Mouse (Mus musculus) CH12.LX (cell line): ENCODE measurements at regions not wholly inside any gene's neighbourhood (a gene's known extent, or its start where the extent isn't known, plus 50 kb on each side); places are given as distances from the start of the nearest gene placed in this dataset.

Source experiments
- DNase-seq: peaks from one replicate; pipeline ENCODE4 v3.0.0-alpha.2; 2013; ENCODE audit errors: extremely low read depth
- H3K27ac ChIP-seq: 2 replicates; pipeline ENCODE4 v1.5.1; 2012; ENCODE audit warnings: low read depth, mild to moderate bottlenecking, control low read depth, moderate library complexity; ENCODE audit not compliant: insufficient read depth
- H3K27me3 ChIP-seq: replicated peaks from 2 replicates; pipeline ENCODE3; 2012; ENCODE audit warnings: inconsistent platforms
- H3K36me3 ChIP-seq, 2 experiments: replicated peaks in 1 of 2; 2 replicates each; pipeline versions ENCODE3 to v1.6.1; 2012; ENCODE audit warnings: inconsistent platforms in 1 of 2, low read length in 1 of 2, mild to moderate bottlenecking in 1 of 2, mixed read lengths in 1 of 2, moderate library complexity in 1 of 2; ENCODE audit not compliant: control insufficient read depth in 1 of 2, insufficient read depth in 1 of 2
- H3K4me1 ChIP-seq, 2 experiments: 2 replicates each; pipeline ENCODE4 v1.6.1; 2012; ENCODE audit warnings: inconsistent platforms in 1 of 2, moderate library complexity in 1 of 2; ENCODE audit not compliant: insufficient read depth in 2 of 2, control insufficient read depth in 1 of 2
- H3K4me2 ChIP-seq: 2 replicates; pipeline ENCODE4 v1.6.1; 2012; ENCODE audit warnings: low read depth, mild to moderate bottlenecking, control low read depth; ENCODE audit not compliant: poor library complexity, insufficient read depth, severe bottlenecking
- H3K4me3 ChIP-seq, 3 experiments: fragments of 150-350 bp in 1 of 3; sonication (generic) in 1 of 3; replicated peaks in 1 of 3; 2 replicates each; pipeline versions ENCODE3 to v1.5.1; 2011 to 2012; ENCODE audit warnings: low read depth in 2 of 3, low read length in 2 of 3, mild to moderate bottlenecking in 2 of 3, moderate library complexity in 2 of 3, control low read depth in 1 of 3, improper control_type of control experiment in 1 of 3, inconsistent platforms in 1 of 3, mixed read lengths in 1 of 3; ENCODE audit not compliant: poor library complexity in 1 of 3
- H3K79me2 ChIP-seq: replicated peaks from 2 replicates; pipeline ENCODE4 v1.6.1; 2012; ENCODE audit warnings: mild to moderate bottlenecking, moderate library complexity; ENCODE audit not compliant: control insufficient read depth, poor library complexity, insufficient read depth, severe bottlenecking; ENCODE audit errors: extremely low read depth
- H3K9ac ChIP-seq: 2 replicates; pipeline ENCODE4 v1.6.1; 2012; ENCODE audit warnings: low read depth, mild to moderate bottlenecking, control low read depth, moderate library complexity; ENCODE audit not compliant: insufficient read depth
- H3K9me3 ChIP-seq: replicated peaks from 2 replicates; pipeline ENCODE3; 2012; ENCODE audit warnings: low read length, inconsistent platforms, mixed read lengths
- CHD1 ChIP-seq: IDR thresholded peaks from 2 replicates; pipeline ENCODE4 v1.6.1; 2012; ENCODE audit warnings: low read depth, low read length, improper control_type of control experiment, inconsistent platforms
- CHD2 ChIP-seq: IDR thresholded peaks from 2 replicates; pipeline ENCODE4 v1.6.1; 2011; ENCODE audit warnings: low read length, improper control_type of control experiment
- CTCF ChIP-seq, 2 experiments: IDR thresholded peaks in 1 of 2; conservative IDR thresholded peaks in 1 of 2; 2 replicates each; pipeline ENCODE4 v1.5.1; 2011 to 2012; ENCODE audit warnings: low read depth in 2 of 2, low read length in 2 of 2, improper control_type of control experiment in 1 of 2, inconsistent platforms in 1 of 2, mild to moderate bottlenecking in 1 of 2, moderate library complexity in 1 of 2
- E2F4 ChIP-seq: IDR thresholded peaks from 2 replicates; pipeline ENCODE4 v1.6.1; 2011; ENCODE audit warnings: low read depth, low read length, improper control_type of control experiment; ENCODE audit not compliant: insufficient replicate concordance
- ELF1 ChIP-seq: IDR thresholded peaks from 2 replicates; pipeline ENCODE4 v1.6.1; 2014; ENCODE audit warnings: low read depth, mild to moderate bottlenecking, inconsistent platforms, low read length, improper control_type of control experiment
- IRF4 ChIP-seq: IDR thresholded peaks from 2 replicates; pipeline ENCODE4 v1.6.1; 2014; ENCODE audit warnings: low read depth, mild to moderate bottlenecking, inconsistent platforms, low read length, improper control_type of control experiment
- JUN ChIP-seq: IDR thresholded peaks from 2 replicates; pipeline ENCODE4 v1.6.1; 2011; ENCODE audit warnings: low read depth, mild to moderate bottlenecking, low read length, improper control_type of control experiment, moderate library complexity; ENCODE audit not compliant: insufficient read depth
- MAX ChIP-seq: IDR thresholded peaks from 2 replicates; pipeline ENCODE4 v1.6.1; 2011; ENCODE audit warnings: low read length, improper control_type of control experiment
- MAZ ChIP-seq: IDR thresholded peaks from 2 replicates; pipeline ENCODE4 v1.6.1; 2012; ENCODE audit warnings: low read depth, mild to moderate bottlenecking, inconsistent platforms, low read length, improper control_type of control experiment, moderate library complexity
- MXI1 ChIP-seq: IDR thresholded peaks from 2 replicates; pipeline ENCODE4 v1.6.1; 2011; ENCODE audit warnings: mild to moderate bottlenecking, low read depth, low read length, improper control_type of control experiment
- NELFE ChIP-seq: IDR thresholded peaks from 2 replicates; pipeline ENCODE4 v1.6.1; 2011; ENCODE audit warnings: low read depth, low read length, improper control_type of control experiment
- NRF1 ChIP-seq: IDR thresholded peaks from 2 replicates; pipeline ENCODE4 v1.6.1; 2014; ENCODE audit warnings: low read depth, mild to moderate bottlenecking, inconsistent platforms, low read length, improper control_type of control experiment, moderate library complexity
- PAX5 ChIP-seq: IDR thresholded peaks from 2 replicates; pipeline ENCODE4 v1.6.1; 2012; ENCODE audit warnings: low read length, inconsistent platforms, mixed read lengths
- POLR2AphosphoS2 ChIP-seq: IDR thresholded peaks from 2 replicates; pipeline ENCODE4 v1.6.1; 2011; ENCODE audit warnings: low read depth, low read length, improper control_type of control experiment
- RCOR1 ChIP-seq: conservative IDR thresholded peaks from 2 replicates; pipeline ENCODE4 v1.6.1; 2012; ENCODE audit warnings: low read depth, mild to moderate bottlenecking, inconsistent platforms, low read length, improper control_type of control experiment
- SMC3 ChIP-seq: IDR thresholded peaks from 2 replicates; pipeline ENCODE4 v1.6.1; 2011; ENCODE audit warnings: low read depth, low read length, improper control_type of control experiment
- TCF12 ChIP-seq: IDR thresholded peaks from 2 replicates; pipeline ENCODE4 v1.6.1; 2014; ENCODE audit warnings: low read depth, mild to moderate bottlenecking, inconsistent platforms, low read length, improper control_type of control experiment
- USF2 ChIP-seq: conservative IDR thresholded peaks from 2 replicates; pipeline ENCODE4 v1.6.1; 2011; ENCODE audit warnings: low read depth, low read length, improper control_type of control experiment
- ZC3H11A ChIP-seq: IDR thresholded peaks from 2 replicates; pipeline ENCODE4 v1.6.1; 2012; ENCODE audit warnings: low read depth, mild to moderate bottlenecking, inconsistent platforms, low read length, improper control_type of control experiment
- dilution Hi-C: fragments of 300-500 bp; cut with MboI; formaldehyde crosslinking; loops from 2 replicates; pipeline ENCODE4 v1.14.3; 2020; ENCODE audit warnings: low sequenced_read_pairs; ENCODE audit not compliant: extremely low pct_unique_long_range_greater_than_20kb, extremely low pct_ligation_motif_present
- in situ Hi-C: fragments of 300-500 bp; cut with MboI; formaldehyde crosslinking; loops from 3 replicates; pipeline ENCODE4 v1.14.3; 2019; ENCODE audit warnings: low sequenced_read_pairs, low pct_ligation_motif_present, low pct_unique_long_range_greater_than_20kb, mixed read lengths

DNA sequence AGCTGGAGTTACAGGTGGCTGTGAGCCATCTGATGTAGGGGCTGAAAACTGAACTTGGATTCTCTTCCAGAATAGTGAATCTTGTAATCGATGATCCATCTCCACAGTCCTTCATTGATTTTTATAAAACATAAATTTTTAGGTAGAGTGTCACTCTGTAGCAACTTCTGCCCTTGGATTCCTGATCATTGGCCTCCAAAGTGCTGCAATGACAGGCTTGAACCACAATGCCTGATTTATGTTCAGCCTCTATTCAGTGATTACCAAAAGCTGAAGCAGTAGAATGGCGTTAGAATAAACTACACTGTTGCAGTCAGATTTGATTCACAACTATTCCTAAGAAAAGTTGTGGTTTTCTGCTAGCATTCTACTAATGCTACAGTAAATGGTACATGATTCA, 580.1 kb downstream of the Gm11232 start:
- dilution Hi-C loops: no loop called here

GRCm38 (mm10) chr4:71165802-71166201, 592.0 kb downstream of the Gm11232 start:
- Histone ChIP-seq H3K36me3 (no peaks in the 10 kb centered on the region), H3K79me2 (no peaks in the 10 kb centered on the region), H3K9me3 (peaks cover 4% of the 10 kb centered on the region), H3K4me1 (no peaks in the 10 kb centered on the region), H3K27me3 (no peaks in the 10 kb centered on the region)
- TF ChIP-seq USF2: no peak
- no peak for TF ChIP-seq SMC3
- TF ChIP-seq CHD1: no peak
- TF ChIP-seq PAX5: no peak
- TF ChIP-seq TCF12: no peak
- TF ChIP-seq ELF1: no peak
- no peak for TF ChIP-seq NELFE
- TF ChIP-seq CTCF (conservative IDR thresholded peaks at IDR 0.05 in 1 of 2, IDR thresholded peaks at IDR 0.05 in 1 of 2; ENCODE audit: low read depth in 2 of 2, low read length in 2 of 2): no peak
- TF ChIP-seq IRF4: no peak
- TF ChIP-seq CHD2: no peak
- TF ChIP-seq POLR2AphosphoS2: no peak
- no peak for TF ChIP-seq JUN
- TF ChIP-seq, all 38 proteins: peak for 0
- no peak for DNase-seq
- in situ Hi-C loops: no loop called here
- Histone ChIP-seq H3K4me2 (no peak overlapping the region), H3K4me3 (no peak overlapping the region), H3K27ac (no peak overlapping the region), H3K9ac (no peak overlapping the region)
- dilution Hi-C loops: no loop called here

More for the DNA sequence above, 580.1 kb downstream of the Gm11232 start:
- DNase-seq: no peak
- Histone ChIP-seq H3K79me2 (no peaks in the 10 kb centered on the region), H3K36me3 (no peaks in the 10 kb centered on the region), H3K4me3 (no peak overlapping the region), H3K4me1 (no peaks in the 10 kb centered on the region), H3K27me3 (no peaks in the 10 kb centered on the region), H3K9ac (no peak overlapping the region), H3K27ac (no peak overlapping the region), H3K9me3 (peaks cover 12% of the 10 kb centered on the region), H3K4me2 (no peak overlapping the region)
- TF ChIP-seq ZC3H11A (no peak), NELFE (no peak), CHD2 (no peak), NRF1 (no peak), E2F4 (no peak), MAZ (no peak), MAX (no peak), MXI1 (no peak), RCOR1 (no peak)
- in situ Hi-C loops: no loop called here
